Mouse (Mus musculus) limb, embryonic 13.5 days (tissue): Measurements from ENCODE around the gene Raver1. TPM values are rescaled to one million over a fixed set of nuclear protein-coding genes. Genes with fewer than 3 reads are reported as not detected.

Experiments
- ATAC-seq: fragments of 200-750 bp; cut with Nextera tagmentation; 2 replicates; pipeline ENCODE4 v1.8.0; 2017; ENCODE audit warnings: low read depth, moderate number of reproducible peaks, moderate TSS enrichment; ENCODE audit not compliant: low FRiP score
- H3K27ac ChIP-seq: fragments of 300-500 bp; sonication (generic); 2 replicates; pipeline ENCODE4 v1.5.1; 2015; ENCODE audit warnings: inconsistent platforms, mild to moderate bottlenecking, moderate library complexity
- H3K27me3 ChIP-seq: fragments of 300-500 bp; sonication (generic); 2 replicates; pipeline ENCODE4 v1.6.1; 2015; ENCODE audit warnings: mild to moderate bottlenecking, inconsistent platforms
- H3K36me3 ChIP-seq: fragments of 300-500 bp; sonication (generic); 2 replicates; pipeline ENCODE4 v1.6.1; 2015; ENCODE audit warnings: inconsistent platforms, mild to moderate bottlenecking, moderate library complexity
- H3K4me1 ChIP-seq: fragments of 300-500 bp; sonication (generic); 2 replicates; pipeline ENCODE4 v1.6.1; 2015; ENCODE audit warnings: inconsistent platforms
- H3K4me2 ChIP-seq: fragments of 300-500 bp; sonication (generic); replicated peaks from 2 replicates; pipeline ENCODE4 v1.6.1; 2015; ENCODE audit warnings: inconsistent platforms, mild to moderate bottlenecking, moderate library complexity
- H3K4me3 ChIP-seq: fragments of 300-500 bp; sonication (generic); 2 replicates; pipeline ENCODE4 v1.5.1; 2015; ENCODE audit warnings: moderate library complexity, mild to moderate bottlenecking, inconsistent platforms
- H3K9ac ChIP-seq: fragments of 300-500 bp; sonication (generic); 2 replicates; pipeline ENCODE4 v1.6.1; 2015; ENCODE audit warnings: mild to moderate bottlenecking, inconsistent platforms
- H3K9me3 ChIP-seq: fragments of 300-500 bp; sonication (generic); 2 replicates; pipeline ENCODE4 v1.6.1; 2016; ENCODE audit warnings: inconsistent platforms
- WGBS: fragments of 180-500 bp; shearing (Covaris S2); methylation state at CpG from one replicate; pipeline ENCODE4 v1.1.7; 2015; 5-methylcytosine and 5-hydroxymethylcytosine counted together
- microRNA counts: library from miRNA; unstranded; fragments of <30 nt; microRNA quantifications from one replicate; lab custom pipeline; 2016
- microRNA-seq: library from miRNA; unstranded; fragments of <30 nt; microRNA quantifications from one replicate; pipeline ENCODE4, GENCODE M21; 2016
- polyA plus RNA-seq: library from polyadenylated mRNA; unstranded; fragments of >200 nt; fragmentation: Nextera tagmentation; extraction: Ambion mirVana; gene quantifications from 2 replicates; pipeline ENCODE4 v1.2.1, GENCODE M21; 2015

Gene Raver1
- polyA plus RNA-seq, 1 experiment from 2014 or later = 63.2 TPM

DNA sequence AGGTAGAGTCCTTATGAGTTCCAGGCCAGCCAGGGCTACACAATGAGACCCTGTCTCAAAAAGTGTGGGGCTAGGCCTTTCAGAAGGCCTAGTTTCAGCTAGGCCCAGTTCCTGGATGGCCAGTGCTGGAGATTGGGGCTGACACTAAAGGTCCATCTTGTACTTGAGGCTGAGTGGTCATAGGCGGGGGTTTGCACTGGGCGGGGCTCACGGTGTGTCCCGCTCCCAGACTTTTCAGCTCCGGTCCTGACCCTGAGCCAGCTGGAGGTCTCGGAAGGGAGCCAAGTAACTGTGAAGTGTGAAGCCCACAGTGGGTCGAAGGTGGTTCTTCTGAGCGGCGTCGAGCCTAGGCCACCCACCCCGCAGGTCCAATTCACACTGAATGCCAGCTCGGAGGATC lies 65.0 kb downstream of the Raver1 start:
- Histone ChIP-seq H3K9ac (no peak overlapping the region), H3K27me3 (peaks cover 56% of the 10 kb centered on the region), H3K4me1 (peaks cover 28% of the 10 kb centered on the region), H3K36me3 (no peaks in the 10 kb centered on the region), H3K4me2 (no peak overlapping the region), H3K4me3 (no peak overlapping the region), H3K27ac (no peak overlapping the region), H3K9me3 (no peaks in the 10 kb centered on the region)
- ATAC-seq = no peak
- WGBS = 83% methylated on average over 12 of the region's 12 CpGs

DNA sequence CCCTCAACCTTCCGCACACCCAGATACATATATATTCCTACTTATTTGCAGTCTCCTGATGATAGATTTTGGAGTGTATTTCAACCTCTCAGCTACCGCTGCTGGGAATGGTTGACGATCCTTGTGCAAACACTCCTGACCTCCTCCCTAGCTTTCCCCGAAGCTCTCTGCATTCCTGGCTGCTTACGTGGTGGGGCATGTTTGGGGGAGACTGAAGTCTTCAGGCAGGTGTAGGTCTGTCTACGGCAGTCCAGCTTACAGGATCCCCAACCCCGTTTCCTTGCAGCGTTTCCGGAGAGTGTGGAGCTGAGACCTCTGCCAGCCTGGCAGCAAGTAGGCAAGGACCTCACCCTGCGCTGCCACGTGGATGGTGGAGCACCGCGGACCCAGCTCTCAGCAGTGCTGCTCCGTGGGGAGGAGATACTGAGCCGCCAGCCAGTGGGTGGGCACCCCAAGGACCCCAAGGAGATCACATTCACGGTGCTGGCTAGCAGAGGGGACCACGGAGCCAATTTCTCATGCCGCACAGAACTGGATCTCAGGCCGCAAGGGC lies 66.5 kb downstream of the Raver1 start:
- Histone ChIP-seq H3K4me3 (no peak overlapping the region), H3K4me2 (no peak overlapping the region), H3K36me3 (no peaks in the 10 kb centered on the region), H3K27me3 (peaks cover 47% of the 10 kb centered on the region), H3K9me3 (no peaks in the 10 kb centered on the region), H3K4me1 (peaks cover 14% of the 10 kb centered on the region), H3K27ac (no peak overlapping the region), H3K9ac (no peak overlapping the region; the same call in 1 of the 2 replicates)
- 72% methylated on average over 19 of the region's 19 CpGs for whole genome bisulfite sequencing
- no peak for ATAC-seq

MicroRNAs within 50 kb of the gene (microRNA counts, 519-probe panel; counts per million panel counts)
- 3,351 counts per million, percentile 58 among the panel's probes with 10 or more counts for microRNA mmu-miR-1900 (lab: Ali Mortazavi, UCI)

Small RNA genes lying within 50 kb of the gene (microRNA-seq; reads per million reads assigned to microRNA genes)
- gene Mir1900 (not detected), gene Mir7082 (0.52 reads per million)

Other genes starting within 250 kb of the Raver1 start
- 4.6 and 5.6 TPM in 2 replicates for gene A230050P20Rik, start 223.4 kb downstream of the Raver1 start, polyA plus RNA-seq
- 2.9 and 3.3 TPM in 2 replicates for gene Angptl6, start 212.3 kb downstream of the Raver1 start, polyA plus RNA-seq
- gene Ppan, start 203.8 kb downstream of the Raver1 start, polyA plus RNA-seq = 85.9 and 91.3 TPM in 2 replicates
- gene Eif3g, start 193.4 kb downstream of the Raver1 start, polyA plus RNA-seq = 329 and 337 TPM in 2 replicates
- gene Dnmt1, start 132.1 kb downstream of the Raver1 start, polyA plus RNA-seq = 97.6 and 104 TPM in 2 replicates
- gene S1pr2, start 115.2 kb downstream of the Raver1 start, polyA plus RNA-seq = 60.3 and 66.9 TPM in 2 replicates
- 131 and 133 TPM in 2 replicates for gene Mrpl4, start 89.3 kb downstream of the Raver1 start, polyA plus RNA-seq
- gene Icam1, start 76.0 kb downstream of the Raver1 start, polyA plus RNA-seq = 12.3 and 13.9 TPM in 2 replicates
- gene Icam4, start 62.6 kb downstream of the Raver1 start, polyA plus RNA-seq = 0.62 and 2.2 TPM in 2 replicates
- 0.05 and 0.08 TPM in 2 replicates for gene Icam5, start 59.9 kb downstream of the Raver1 start, polyA plus RNA-seq
- gene Zglp1, start 24.9 kb downstream of the Raver1 start, polyA plus RNA-seq = 1.0 and 1.3 TPM in 2 replicates
- 0.59 and 0.88 TPM in 2 replicates for gene Gm49373, start 18.9 kb downstream of the Raver1 start, polyA plus RNA-seq
- gene Fdx1l, start 18.4 kb downstream of the Raver1 start, polyA plus RNA-seq = 54.8 and 61.6 TPM in 2 replicates
- gene Gm38431, start within 50 bp of the Raver1 start, polyA plus RNA-seq = 1.8 and 2.1 TPM in 2 replicates
- gene Tyk2, start 39.2 kb upstream of the Raver1 start, polyA plus RNA-seq = 13.7 and 16.5 TPM in 2 replicates
- 320 and 346 TPM in 2 replicates for gene Cdc37, start 58.0 kb upstream of the Raver1 start, polyA plus RNA-seq
- gene Pde4a, start 73.7 kb upstream of the Raver1 start, polyA plus RNA-seq = 5.4 and 6.1 TPM in 2 replicates
- 79.7 and 82.5 TPM in 2 replicates for gene Keap1, start 147.4 kb upstream of the Raver1 start, polyA plus RNA-seq
- gene S1pr5, start 156.4 kb upstream of the Raver1 start, polyA plus RNA-seq = 0.77 and 0.83 TPM in 2 replicates
- gene Atg4d, start 173.3 kb upstream of the Raver1 start, polyA plus RNA-seq = 31.4 and 32.8 TPM in 2 replicates
- gene Kri1, start 196.0 kb upstream of the Raver1 start, polyA plus RNA-seq = 16.2 and 18.3 TPM in 2 replicates
- 51.2 and 51.6 TPM in 2 replicates for gene Cdkn2d, start 199.4 kb upstream of the Raver1 start, polyA plus RNA-seq
- gene Ap1m2, start 220.3 kb upstream of the Raver1 start, polyA plus RNA-seq = 10.5 and 11.7 TPM in 2 replicates
- gene Slc44a2, start 228.7 kb upstream of the Raver1 start, polyA plus RNA-seq = 118 and 131 TPM in 2 replicates